Mouse (Mus musculus): ENCODE measurements around the gene Efna4.

The Efna4 gene

GRCm38 (mm10) chr3:89361675-89362074 lies 23.8 kb upstream of the Efna4 start, which contains the start of gene Dcst2:
Gene Dcst2, plus strand, starts transcription at chr3:89361975.
- no peak for DNase-seq (ENCODE audit: low spot score in 2 of 2)

DNA sequence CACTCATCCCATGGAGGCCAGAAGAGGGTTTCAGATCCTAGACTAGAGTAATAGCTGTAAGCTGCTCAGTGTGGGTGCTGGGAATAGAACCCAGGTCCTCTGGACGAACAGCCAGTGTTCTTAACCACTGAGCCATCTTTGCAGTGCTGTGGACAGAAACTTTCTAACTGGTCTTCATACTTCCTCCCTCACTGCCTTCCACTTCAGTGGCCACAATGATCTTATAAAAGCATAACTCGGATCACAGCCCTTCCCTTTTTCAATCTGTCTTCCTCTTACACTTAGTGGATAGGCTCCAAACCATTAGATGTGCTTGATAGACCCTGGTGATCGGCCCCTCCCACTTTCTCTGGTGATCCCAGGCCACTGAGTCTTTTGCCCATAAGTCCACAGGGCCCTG lies 22.4 kb upstream of the Efna4 start:
- no peak for DNase-seq (ENCODE audit: low spot score in 2 of 2)

- no peak for DNase-seq (ENCODE audit: low spot score in 2 of 2)
These were observed 21.8 kb upstream of the Efna4 start for GRCm38 (mm10) chr3:89359630-89360029.

- DNase-seq (ENCODE audit: low spot score in 2 of 2), result no peak
These were observed 18.2 kb upstream of the Efna4 start for GRCm38 (mm10) chr3:89356029-89356428.

GRCm38 (mm10) chr3:89355512-89355902 lies 17.7 kb upstream of the Efna4 start:
- no peak for DNase-seq (ENCODE audit: low spot score in 2 of 2)

DNA sequence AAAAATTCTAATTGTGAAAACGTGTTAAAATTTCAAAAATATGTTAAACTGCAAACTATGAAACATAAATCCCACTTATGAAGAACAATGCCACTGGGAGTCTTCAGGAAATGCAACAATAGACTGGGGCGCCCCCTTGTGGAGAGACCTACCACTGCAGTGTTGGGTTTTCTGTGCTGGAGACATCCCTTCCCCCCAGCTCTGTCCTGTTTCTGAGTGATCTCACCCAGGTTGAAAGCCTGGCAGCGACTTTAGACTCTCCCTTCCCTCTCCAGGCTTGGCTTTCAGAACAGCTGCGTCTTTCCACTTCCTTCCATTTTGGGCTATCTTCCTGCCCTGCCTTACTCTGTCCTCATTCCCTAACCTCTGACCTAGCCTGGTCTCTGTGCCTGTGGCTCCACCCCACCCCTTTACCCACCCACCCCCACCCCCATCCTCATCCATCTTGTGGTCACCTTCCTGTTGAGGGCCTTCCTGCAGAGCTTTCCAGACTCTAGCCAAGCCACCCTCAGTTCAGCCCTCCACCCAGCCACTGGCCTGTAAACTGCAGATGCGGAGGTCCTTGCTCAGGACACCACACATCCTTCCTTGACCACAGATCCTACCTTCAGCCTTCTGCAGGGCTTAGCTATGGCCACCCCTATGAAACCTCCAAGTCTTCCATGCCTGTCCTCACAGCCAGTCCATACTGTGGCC lies 17.1 kb upstream of the Efna4 start:
- DNase-seq (ENCODE audit: low spot score in 2 of 2), result peak; percentile 64 to 78

- DNase-seq (ENCODE audit: low spot score in 2 of 2), result no peak
These were observed 13.4 kb upstream of the Efna4 start for GRCm38 (mm10) chr3:89351271-89351670.

- peak; percentile 83 to 86 for DNase-seq (ENCODE audit: low spot score in 2 of 2)
These were observed 12.2 kb upstream of the Efna4 start, which contains the start of gene Adam15 for GRCm38 (mm10) chr3:89349869-89350501. Gene Adam15, minus strand, starts transcription at chr3:89349996.

DNA sequence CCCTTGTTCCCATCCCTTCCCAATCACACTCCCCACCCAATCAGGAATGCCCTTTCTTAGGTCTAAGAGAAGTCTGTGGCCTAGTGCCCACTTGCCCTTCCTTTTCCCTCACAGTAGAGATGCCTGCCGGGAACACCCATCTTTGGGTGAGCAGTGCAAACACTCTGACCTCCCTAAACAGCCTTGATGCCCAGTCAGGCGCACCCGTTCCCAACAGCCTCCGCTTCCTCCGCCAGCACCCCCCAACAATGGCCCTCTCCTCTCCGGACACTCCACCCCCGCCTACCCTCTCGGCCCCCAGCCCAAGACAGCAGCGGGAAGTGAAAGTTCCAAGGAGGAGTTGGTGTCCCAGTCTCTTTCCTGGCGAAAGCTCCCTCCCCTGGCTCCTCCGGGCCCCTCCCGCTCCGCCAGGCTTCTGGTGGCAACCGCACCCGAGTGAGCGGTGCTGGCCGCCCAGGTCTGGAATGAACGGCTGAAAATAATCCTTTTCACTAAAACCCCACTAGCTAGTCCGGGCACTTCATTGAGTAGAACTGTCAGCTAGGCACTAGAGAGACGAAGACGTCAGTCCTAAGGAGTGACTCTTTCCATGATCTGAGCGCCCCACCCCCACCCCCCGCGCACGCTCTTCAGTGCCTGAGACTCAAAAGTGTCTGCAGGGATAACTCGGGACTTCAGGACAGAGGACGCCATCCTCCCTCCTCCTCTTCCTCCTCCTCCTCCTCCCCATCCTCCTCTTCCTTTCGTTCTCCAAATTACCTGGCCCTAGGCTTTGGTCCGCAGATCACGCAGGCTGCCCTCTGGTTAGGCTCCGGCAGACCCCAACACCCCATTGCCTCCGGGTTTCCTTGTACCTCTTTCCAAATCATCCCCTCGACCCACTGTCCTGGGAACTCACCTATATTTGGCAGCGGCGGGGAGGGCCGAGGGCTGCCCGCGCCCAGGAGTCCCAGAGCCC lies 11.4 kb upstream of the Efna4 start:
- DNase-seq (ENCODE audit: low spot score in 2 of 2), result peak in 1 of 2 experiments; percentile 21

DNA sequence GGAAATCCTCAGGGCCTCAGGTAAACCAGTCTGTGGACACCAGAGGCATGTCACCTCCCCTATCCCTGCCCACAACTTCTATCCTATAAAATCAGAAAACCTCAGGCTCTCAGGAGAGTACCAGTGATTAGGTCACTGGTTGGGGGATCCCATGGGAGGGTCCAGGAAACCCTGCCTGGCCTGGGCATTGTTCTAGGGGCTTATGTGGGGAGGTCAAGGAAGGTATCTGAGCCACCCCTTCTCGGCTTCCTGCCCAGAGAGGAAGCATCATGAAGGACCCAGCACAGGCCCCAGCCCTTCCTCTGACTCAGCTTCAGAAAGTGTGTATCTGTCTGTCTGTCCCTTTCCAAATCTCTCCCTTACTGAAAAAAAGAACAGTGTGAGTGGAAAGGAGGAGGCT lies 10.1 kb upstream of the Efna4 start:
- no peak for DNase-seq (ENCODE audit: low spot score in 2 of 2)

GRCm38 (mm10) chr3:89346815-89347540 lies 9.2 kb upstream of the Efna4 start:
- DNase-seq (ENCODE audit: low spot score in 2 of 2), result no peak

GRCm38 (mm10) chr3:89343279-89343678 lies 5.5 kb upstream of the Efna4 start:
- no peak for DNase-seq (ENCODE audit: low spot score in 2 of 2)

DNA sequence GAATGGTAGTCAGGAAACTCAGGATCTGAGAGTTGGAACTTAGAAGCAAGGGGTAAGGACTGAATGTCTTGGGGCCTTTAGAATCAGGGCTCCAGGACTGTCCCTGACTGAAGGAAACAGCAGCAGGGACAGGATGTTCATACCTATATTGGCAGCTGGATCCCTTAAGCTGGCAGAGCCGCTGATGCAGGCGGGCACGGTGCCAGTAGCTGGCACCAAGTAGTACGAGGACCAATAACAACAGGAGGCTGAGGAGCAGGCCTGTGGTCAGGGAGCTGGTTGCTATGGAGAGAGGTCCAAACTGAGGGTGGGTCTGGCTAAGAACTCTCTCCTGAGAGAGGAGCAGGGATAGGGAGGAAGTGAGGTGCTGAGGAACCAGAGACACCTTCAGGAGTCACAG lies 4.0 kb upstream of the Efna4 start:
- no peak for DNase-seq (ENCODE audit: low spot score in 2 of 2)

GRCm38 (mm10) chr3:89340465-89340864 lies 2.6 kb upstream of the Efna4 start:
- DNase-seq (ENCODE audit: low spot score in 2 of 2), result peak; percentile 67 to 78

DNA sequence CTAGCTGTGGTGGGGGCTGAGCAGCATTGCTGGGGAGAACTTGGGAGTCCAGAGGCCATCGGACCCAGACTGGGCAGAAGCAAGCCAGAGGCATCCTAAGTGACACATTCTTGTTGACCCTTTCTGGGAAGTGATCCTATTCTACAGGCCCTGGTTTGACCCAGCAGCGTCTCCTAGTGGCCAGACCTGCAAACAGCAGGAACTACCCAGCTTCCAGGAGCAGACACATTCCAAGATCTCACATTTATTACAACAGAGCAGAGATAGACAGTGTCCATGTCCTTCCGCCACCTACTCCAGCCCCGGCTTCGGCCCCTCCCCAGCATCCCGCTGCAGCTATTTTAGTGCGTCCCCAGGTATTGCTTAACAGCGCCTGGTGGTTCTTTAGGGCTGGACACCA lies 1.6 kb upstream of the Efna4 start:
- DNase-seq (ENCODE audit: low spot score in 2 of 2), result peak; percentile 42 to 67

DNA sequence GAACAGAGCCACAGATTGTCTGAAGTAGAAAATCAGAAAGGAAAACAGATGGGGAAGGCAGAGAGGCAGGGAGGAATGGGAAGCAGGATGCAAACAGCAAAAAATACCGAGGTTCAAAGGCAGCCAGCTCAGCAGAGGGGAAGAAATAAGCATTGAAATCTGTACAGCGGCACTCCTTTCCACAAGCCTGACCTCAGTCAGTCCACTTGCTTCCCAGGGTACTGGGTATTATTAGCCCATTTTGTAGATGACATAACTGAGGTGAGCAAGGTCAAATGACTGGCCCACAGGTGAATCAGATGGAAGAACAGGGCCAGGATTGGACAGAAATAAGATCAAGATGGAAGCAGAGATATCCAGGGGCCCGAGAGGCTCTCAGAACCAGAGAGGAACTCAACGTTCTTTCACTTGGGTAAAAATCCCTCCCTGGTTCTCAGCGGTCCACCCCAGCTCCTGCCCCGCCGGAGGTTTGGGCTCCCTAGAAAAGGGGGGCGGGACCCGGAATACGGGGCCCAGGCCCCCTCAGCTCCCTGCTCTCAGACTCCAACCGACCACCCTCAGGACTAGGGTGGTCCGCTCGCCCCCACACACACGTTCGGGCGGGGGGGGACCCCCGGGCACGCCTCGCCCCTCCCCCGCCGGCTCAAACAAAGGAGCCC lies 637 bp downstream of the Efna4 start:
- DNase-seq (ENCODE audit: low spot score in 2 of 2), result no peak

GRCm38 (mm10) chr3:89336529-89336928 lies 1.3 kb downstream of the Efna4 start:
- DNase-seq (ENCODE audit: low spot score in 2 of 2), result no peak

GRCm38 (mm10) chr3:89333053-89333452 lies 4.8 kb downstream of the Efna4 start:
- DNase-seq (ENCODE audit: low spot score in 2 of 2), result no peak

DNA sequence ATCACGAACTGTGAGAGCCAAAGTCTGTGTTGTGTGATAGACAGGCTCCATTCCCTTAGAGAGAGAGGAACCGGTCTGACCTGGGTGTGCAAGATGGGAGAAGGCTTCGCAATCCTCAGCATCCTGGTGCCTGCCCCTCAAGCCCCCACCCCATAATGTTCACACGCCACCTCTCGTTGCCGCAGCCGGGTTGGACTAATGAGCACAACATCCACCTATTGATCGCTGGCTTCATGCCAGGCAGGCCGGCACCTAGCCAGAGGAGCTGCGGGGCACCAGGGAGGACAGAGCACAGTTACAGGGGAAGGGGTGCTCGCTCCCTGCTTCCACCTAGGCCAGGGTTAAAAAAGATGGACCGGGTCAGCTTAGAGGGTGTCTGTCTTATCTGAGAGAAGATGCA lies 5.4 kb downstream of the Efna4 start:
- DNase-seq (ENCODE audit: low spot score in 2 of 2), result no peak

DNA sequence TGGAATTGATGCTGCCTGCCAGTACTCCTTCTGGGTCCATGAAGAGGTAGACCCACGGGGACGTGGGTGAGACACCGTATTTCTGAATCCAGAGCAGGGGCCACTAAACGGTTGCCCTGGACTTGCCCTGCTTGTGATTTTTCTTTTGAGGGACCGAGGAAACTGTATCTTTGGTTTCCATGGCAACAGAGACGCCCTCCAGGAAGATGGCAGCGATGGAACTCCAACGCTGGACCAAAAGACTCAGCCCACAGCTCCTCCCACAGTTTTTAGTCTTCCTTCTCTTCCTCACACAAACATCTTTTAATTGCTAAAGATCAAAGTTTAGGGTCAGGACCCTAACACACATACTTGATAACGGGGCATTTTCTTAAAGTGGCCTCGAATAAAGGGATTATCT lies 5.8 kb downstream of the Efna4 start:
- no peak for DNase-seq (ENCODE audit: low spot score in 2 of 2)

DNA sequence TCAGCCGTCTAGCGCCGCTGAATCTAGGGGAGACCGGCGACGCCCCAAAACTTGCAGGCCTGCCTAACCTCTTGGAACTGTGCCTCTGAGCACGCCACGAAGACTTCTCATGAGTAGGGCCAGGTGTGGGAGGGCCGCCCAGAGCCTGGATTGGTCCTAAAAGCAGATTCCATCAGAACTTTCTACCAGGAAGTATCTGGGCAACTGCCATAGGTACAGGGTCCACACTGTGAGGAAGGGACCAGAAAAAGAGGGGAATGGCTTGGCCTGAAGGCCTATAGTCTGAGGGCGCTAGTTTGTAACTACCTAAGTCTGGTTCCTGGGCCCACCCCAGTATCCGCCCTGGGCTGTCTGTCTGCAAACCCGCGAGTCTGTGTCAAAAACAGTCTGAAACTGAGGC lies 6.3 kb downstream of the Efna4 start:
- DNase-seq (ENCODE audit: low spot score in 2 of 2), result no peak
